ENCODE assay signal across 23 mouse cellular contexts in the genomic region with DNA sequence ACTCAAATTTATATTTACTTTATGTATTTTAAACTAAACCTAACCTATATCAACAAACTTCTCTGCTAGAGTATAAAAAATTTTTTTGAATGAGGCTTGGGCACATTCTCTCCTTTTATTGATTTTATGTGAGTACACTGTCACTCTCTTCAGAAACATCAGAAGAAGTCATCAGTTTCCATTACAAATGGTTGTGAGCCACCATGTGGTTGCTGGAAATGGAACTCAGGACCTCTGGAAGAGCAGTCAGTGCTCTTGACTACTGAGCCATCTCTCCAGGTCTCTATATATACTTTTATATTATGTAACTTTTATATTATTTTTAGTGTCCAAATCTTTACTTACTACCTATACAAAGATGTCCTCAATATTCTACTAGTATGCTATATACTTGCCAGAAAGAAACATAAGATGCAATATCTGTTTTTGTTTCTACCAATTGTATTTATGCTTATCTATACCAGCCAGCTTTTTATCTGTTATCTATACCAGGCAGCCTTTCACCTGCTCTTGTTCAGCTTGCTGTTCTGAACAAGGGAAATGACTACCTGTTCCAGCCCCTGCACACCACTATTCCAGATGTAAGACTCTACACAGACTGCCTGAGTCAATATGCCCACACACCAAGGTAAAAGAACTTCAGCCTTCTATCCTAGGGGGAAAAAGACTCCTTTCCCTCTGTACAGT.
A peak's percentile ranks its signal among the peaks of the same experiment; 100 is the strongest.
DNase-seq lines count a peak whose midpoint lies in the region; ATAC-seq and TF ChIP-seq lines count a peak whose summit lies in the region.
"Had no signal": no experiment of that assay in that cellular context is flagged by ENCODE, and none has a peak within 500 bp of the region (broad histone marks: within the 10 kb centered on the region; RNA-seq: fewer than 3 reads in every experiment).

No protein-coding gene starts in this region.

- H3K79me2 ChIP-seq in CH12.LX (replicated peaks; ENCODE audit: control insufficient read depth, extremely low read depth, insufficient read depth, poor library complexity, severe bottlenecking) (peaks cover 30% of the 10 kb centered on the region), MEL (ENCODE audit: control insufficient read depth, insufficient read depth, low read length, poor library complexity) (no peaks in the 10 kb centered on the region)

- TF ChIP-seq POLR2A in CH12.LX (IDR thresholded peaks at IDR 0.05; ENCODE audit: low read depth, low read length) (0 out of 2 replicates have a peak, but pooled peaks have one; percentile 13), MEL (IDR thresholded peaks at IDR 0.05; ENCODE audit: control insufficient read depth in 1 of 2, insufficient read depth in 1 of 2, low read depth in 1 of 2, low read length in 2 of 2, poor library complexity in 1 of 2) (no peak)

- H3K36me3 ChIP-seq in CH12.LX (replicated peaks in 1 of 2; ENCODE audit: control insufficient read depth in 1 of 2, insufficient read depth in 1 of 2, low read length in 1 of 2) (peaks cover 15 to 45% of the 10 kb centered on the region in 2 experiments), G1E (replicated peaks) (no peaks in the 10 kb centered on the region), MEL (ENCODE audit: control insufficient read depth in 1 of 2, insufficient read depth in 2 of 2, low read length in 2 of 2) (no peaks in the 10 kb centered on the region)
- no peaks in the 10 kb centered on the region for H3K36me3 ChIP-seq in hindbrain, embryonic 13.5 days

- TF ChIP-seq CTCF in CH12.LX (conservative IDR thresholded peaks at IDR 0.05 in 1 of 2, IDR thresholded peaks at IDR 0.05 in 1 of 2; ENCODE audit: low read depth in 2 of 2, low read length in 2 of 2) (peak in 1 of 2 experiments; percentile 49; a peak in 2 of 4 replicates), G1E (IDR thresholded peaks at IDR 0.05; ENCODE audit: low read depth, low read length) (no peak), MEL (IDR thresholded peaks at IDR 0.05 in 2 of 3, conservative IDR thresholded peaks at IDR 0.05 in 1 of 3; ENCODE audit: control insufficient read depth in 1 of 3, insufficient read depth in 1 of 3, low read depth in 2 of 3, low read length in 3 of 3, poor library complexity in 1 of 3, severe bottlenecking in 1 of 3) (no peak)

- no peaks in the 10 kb centered on the region for H3K9me3 ChIP-seq in CH12.LX (replicated peaks; ENCODE audit: low read length)
- H3K9me3 ChIP-seq in G1E (replicated peaks): no peaks in the 10 kb centered on the region
- no peaks in the 10 kb centered on the region for H3K9me3 ChIP-seq in MEL (replicated peaks; ENCODE audit: insufficient read depth, low read length)
- H3K9me3 ChIP-seq in hindbrain, embryonic 13.5 days: no peaks in the 10 kb centered on the region

- peak; percentile 62; the same call in 1 of the 2 replicates for ATAC-seq in G1E (ENCODE audit: extremely low read depth, insufficient number of reproducible peaks, low FRiP score, poor library complexity, severe bottlenecking)
- no peak for ATAC-seq in hindbrain, embryonic 13.5 days (ENCODE audit: low FRiP score)
- ATAC-seq: activated CD4-positive, CD25-positive, alpha-beta regulatory T cell, adult 4 months; CD4-positive, CD25-positive, alpha-beta regulatory T cell, adult 4 months; Patski had no signal

- peaks cover 7 to 34% of the 10 kb centered on the region in 2 experiments for H3K4me1 ChIP-seq in CH12.LX (ENCODE audit: control insufficient read depth in 1 of 2, insufficient read depth in 2 of 2)
- no peaks in the 10 kb centered on the region for H3K4me1 ChIP-seq in G1E (ENCODE audit: insufficient read depth, low read depth, low read length)
- H3K4me1 ChIP-seq in MEL (ENCODE audit: control insufficient read depth in 1 of 2, insufficient read depth in 2 of 2, low read length in 2 of 2): no peaks in the 10 kb centered on the region
- no peaks in the 10 kb centered on the region for H3K4me1 ChIP-seq in hindbrain, embryonic 13.5 days (replicated peaks)

- DNase-seq in CH12.LX (ENCODE audit: extremely low read depth) (no peak), G1E (ENCODE audit: low spot score) (no peak), MEL (ENCODE audit: low read depth, low spot score) (no peak)
- DNase-seq in adrenal gland, postnatal 4 days (ENCODE audit: low spot score in 2 of 2): no peak
- DNase-seq in urinary bladder, postnatal 25 days (ENCODE audit: low spot score): no peak
- DNase-seq: adrenal gland, adult 2 months; adrenal gland, adult 8-10 months; adrenal gland, postnatal 10 days; adrenal gland, postnatal 14 days; adrenal gland, postnatal 25 days; adrenal gland, postnatal 36 days; B cell, adult 2 months; cerebellum, adult 11 months; cerebellum, adult 11-12 months; cerebellum, adult 18-20 months; cerebellum, adult 2 months; cerebellum, adult 8-10 months; cerebellum, adult 9-10 months; cerebellum, adult 9-11 months had no signal

- H3K9ac ChIP-seq in CH12.LX (ENCODE audit: insufficient read depth, low read depth) (no peak overlapping the region), MEL (ENCODE audit: control insufficient read depth, low read depth, low read length, poor library complexity, severe bottlenecking) (no peak overlapping the region)
- no peak overlapping the region for H3K9ac ChIP-seq in hindbrain, embryonic 13.5 days

- TF ChIP-seq RAD21 in CH12.LX (IDR thresholded peaks at IDR 0.05; ENCODE audit: low read depth, low read length): peak; percentile 54
- TF ChIP-seq RAD21 in MEL (IDR thresholded peaks at IDR 0.05; ENCODE audit: low read depth, low read length): no peak

- dilution Hi-C loops in CH12.LX (cut with MboI; ENCODE audit: extremely low pct_ligation_motif_present, extremely low pct_unique_long_range_greater_than_20kb, low sequenced_read_pairs): no loop called here

- no peak overlapping the region for H3K4me2 ChIP-seq in CH12.LX (ENCODE audit: insufficient read depth, low read depth, poor library complexity, severe bottlenecking)
- H3K4me2 ChIP-seq in hindbrain, embryonic 13.5 days: no peak overlapping the region

- in situ Hi-C loops in CH12.LX (cut with MboI; ENCODE audit: low pct_ligation_motif_present, low pct_unique_long_range_greater_than_20kb, low sequenced_read_pairs): loop anchor here (10.0 kb wide), 1 partner anchor 142 kb away; no protein-coding TSS in a partner anchor

- no peak overlapping the region for H3K4me3 ChIP-seq in CH12.LX (replicated peaks in 1 of 3; ENCODE audit: low read depth in 2 of 3, low read length in 2 of 3, poor library complexity in 1 of 3)
- H3K4me3 ChIP-seq in G1E (ENCODE audit: low read depth, low read length): no peak overlapping the region
- no peak overlapping the region for H3K4me3 ChIP-seq in MEL (ENCODE audit: control insufficient read depth in 1 of 2, insufficient read depth in 1 of 2, low read depth in 2 of 2, low read length in 2 of 2)
- no peak overlapping the region for H3K4me3 ChIP-seq in hindbrain, embryonic 13.5 days

- TF ChIP-seq EP300 in CH12.LX (IDR thresholded peaks at IDR 0.05; ENCODE audit: low read length) (no peak), MEL (IDR thresholded peaks at IDR 0.05; ENCODE audit: low read depth in 1 of 2, low read length in 2 of 2) (peak in 1 of 2 experiments; percentile 21; a peak in 1 of 4 replicates)

- H3K27me3 ChIP-seq in CH12.LX (replicated peaks) (no peaks in the 10 kb centered on the region), G1E (ENCODE audit: insufficient read depth, low read length) (no peaks in the 10 kb centered on the region), MEL (ENCODE audit: control insufficient read depth in 1 of 2, insufficient read depth in 2 of 2, low read length in 2 of 2) (no peaks in the 10 kb centered on the region)
- H3K27me3 ChIP-seq in hindbrain, embryonic 13.5 days: no peaks in the 10 kb centered on the region
- H3K27me3 ChIP-seq: Patski had no signal

- H3K27ac ChIP-seq in CH12.LX (ENCODE audit: insufficient read depth, low read depth): no peak overlapping the region
- no peak overlapping the region for H3K27ac ChIP-seq in MEL (ENCODE audit: control insufficient read depth, low read depth, low read length)
- no peak overlapping the region for H3K27ac ChIP-seq in hindbrain, embryonic 13.5 days

TF ChIP-seq in CH12.LX, 34 proteins besides CTCF, POLR2A, EP300 and RAD21:
- TF ChIP-seq SMC3 (IDR thresholded peaks at IDR 0.05; ENCODE audit: low read depth, low read length) (peak; percentile 56), IRF4 (IDR thresholded peaks at IDR 0.05; ENCODE audit: low read depth, low read length) (no peak), POLR2AphosphoS2 (IDR thresholded peaks at IDR 0.05; ENCODE audit: low read depth, low read length) (0 out of 2 replicates have a peak, but pooled peaks have one; percentile 36)

TF ChIP-seq in MEL, 35 proteins besides CTCF, POLR2A, EP300 and RAD21:
- TF ChIP-seq UBTF (IDR thresholded peaks at IDR 0.05; ENCODE audit: borderline replicate concordance, insufficient read depth, low read depth, low read length): no peak
- peak; percentile 55; the same call in 1 of the 2 replicates for TF ChIP-seq TCF12 (IDR thresholded peaks at IDR 0.05; ENCODE audit: low read depth, low read length)
- peak; percentile 14; the same call in 1 of the 2 replicates for TF ChIP-seq GATA1 (IDR thresholded peaks at IDR 0.05; ENCODE audit: low read depth, low read length)
